Mouse (Mus musculus) kidney, adult 2 months (tissue): ENCODE results near the gene Dop1b. TPM values are rescaled to one million over a fixed set of nuclear protein-coding genes. Genes with fewer than 3 reads are reported as not detected.

ENCODE experiments used
- DNase-seq: peaks from one replicate; pipeline ENCODE4 v3.0.0; 2021
- H3K27ac ChIP-seq: fragments of 200-500 bp; 2 replicates; pipeline ENCODE4 v1.5.1; 2012; ENCODE audit warnings: low read depth, low read length, control low read depth, inconsistent platforms; ENCODE audit not compliant: insufficient read depth
- H3K27me3 ChIP-seq: fragments of 200-500 bp; replicated peaks from 2 replicates; pipeline ENCODE4 v1.6.1; 2012; ENCODE audit warnings: mild to moderate bottlenecking, moderate library complexity, low read length, inconsistent platforms; ENCODE audit not compliant: control insufficient read depth, insufficient read depth
- H3K36me3 ChIP-seq: fragments of 200-500 bp; 2 replicates; pipeline ENCODE4 v1.6.1; 2012; ENCODE audit warnings: mild to moderate bottlenecking, moderate library complexity, low read length, inconsistent platforms; ENCODE audit not compliant: control insufficient read depth, insufficient read depth
- H3K4me1 ChIP-seq: fragments of 200-500 bp; 2 replicates; pipeline ENCODE4 v1.6.1; 2011; ENCODE audit warnings: low read length; ENCODE audit not compliant: control insufficient read depth, insufficient read depth
- H3K4me3 ChIP-seq: fragments of 200-500 bp; 2 replicates; pipeline ENCODE4 v1.5.1; 2011; ENCODE audit warnings: mild to moderate bottlenecking, low read depth, low read length, control low read depth; ENCODE audit not compliant: insufficient read depth
- CTCF ChIP-seq: fragments of 200-500 bp; conservative IDR thresholded peaks from 2 replicates; pipeline ENCODE4 v1.5.1; 2011; ENCODE audit warnings: low read depth, mild to moderate bottlenecking, control low read depth, low read length, moderate library complexity, mixed read lengths; ENCODE audit not compliant: insufficient read depth, insufficient read length
- POLR2A ChIP-seq: fragments of 200-500 bp; IDR thresholded peaks from one replicate; pipeline ENCODE4 v1.6.1; 2011; ENCODE audit warnings: low read depth, low read length, control low read depth
- WGBS: fragments of 180-500 bp; shearing (Covaris S2); methylation state at CpG from one replicate; pipeline ENCODE4 v1.1.7; 2018; 5-methylcytosine and 5-hydroxymethylcytosine counted together
- polyA plus RNA-seq: library from polyadenylated mRNA; depleted of rRNA; stranded (reverse); fragments of >200 nt; gene quantifications from 2 replicates; pipeline ENCODE4 v1.2.3, GENCODE M21; 2012

The Dop1b gene
- polyA plus RNA-seq, 1 experiment: 23.8 TPM

DNA sequence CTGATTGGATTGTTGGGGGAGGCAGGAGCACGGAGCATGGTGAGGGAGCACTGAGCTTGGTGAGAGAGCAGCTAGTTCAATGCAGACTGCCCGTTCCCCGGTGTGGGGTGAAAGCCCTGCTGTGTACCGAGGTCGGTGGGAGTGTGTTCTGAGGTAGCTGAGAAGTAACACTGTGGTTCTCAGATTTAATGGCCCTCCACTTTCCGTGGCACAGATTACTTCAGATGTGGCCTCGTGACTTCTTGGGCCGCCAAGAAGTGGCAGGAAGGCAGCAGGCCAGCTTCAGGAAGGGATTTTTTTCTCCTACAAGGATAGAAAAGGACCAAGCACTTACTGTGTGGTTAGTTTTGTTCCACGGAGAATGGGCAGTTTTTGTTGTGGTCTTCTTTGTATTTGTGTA, 17.0 kb downstream of the Dop1b start:
- H3K4me1 ChIP-seq: no peaks in the 10 kb centered on the region
- H3K27me3 ChIP-seq: no peaks in the 10 kb centered on the region
- 60% methylated on average over 9 of the region's 9 CpGs for WGBS
- TF ChIP-seq POLR2A (no peak), CTCF (no peak)
- H3K36me3 ChIP-seq: no peaks in the 10 kb centered on the region
- no peak for DNase-seq
- H3K4me3 ChIP-seq: no peak overlapping the region
- H3K27ac ChIP-seq: no peak overlapping the region

- H3K27ac ChIP-seq: no peak overlapping the region
- 80% methylated on average over 23 of the region's 23 CpGs for WGBS
- no peak overlapping the region for H3K4me3 ChIP-seq
- TF ChIP-seq CTCF (no peak), POLR2A (no peak)
- no peaks in the 10 kb centered on the region for H3K27me3 ChIP-seq
- H3K4me1 ChIP-seq: no peaks in the 10 kb centered on the region
- no peaks in the 10 kb centered on the region for H3K36me3 ChIP-seq
- no peak for DNase-seq
These were observed 18.4 kb downstream of the Dop1b start for GRCm38 (mm10) chr16:93729801-93730721.

- no peak for DNase-seq
- Histone ChIP-seq H3K27me3 (no peaks in the 10 kb centered on the region), H3K27ac (no peak overlapping the region), H3K36me3 (no peaks in the 10 kb centered on the region), H3K4me3 (no peak overlapping the region), H3K4me1 (no peaks in the 10 kb centered on the region)
- 92% methylated on average over 8 of the region's 8 CpGs for WGBS
- TF ChIP-seq POLR2A (no peak), CTCF (no peak)
These were observed 19.6 kb downstream of the Dop1b start for GRCm38 (mm10) chr16:93731310-93731709.

GRCm38 (mm10) chr16:93732875-93733569, 21.3 kb downstream of the Dop1b start:
- no peak for DNase-seq
- Histone ChIP-seq H3K27me3 (no peaks in the 10 kb centered on the region), H3K4me3 (no peak overlapping the region), H3K4me1 (no peaks in the 10 kb centered on the region), H3K36me3 (no peaks in the 10 kb centered on the region), H3K27ac (no peak overlapping the region)
- TF ChIP-seq POLR2A: no peak
- no peak for TF ChIP-seq CTCF
- 83% methylated on average over 18 of the region's 18 CpGs for WGBS

- TF ChIP-seq CTCF: no peak
- no peak for TF ChIP-seq POLR2A
- WGBS: 84% methylated on average over 11 of the region's 11 CpGs
- Histone ChIP-seq H3K36me3 (no peaks in the 10 kb centered on the region), H3K4me1 (no peaks in the 10 kb centered on the region), H3K27ac (no peak overlapping the region), H3K27me3 (no peaks in the 10 kb centered on the region), H3K4me3 (no peak overlapping the region)
- DNase-seq: peak; percentile 2
These were observed 27.5 kb downstream of the Dop1b start for GRCm38 (mm10) chr16:93739251-93739650.

GRCm38 (mm10) chr16:93742903-93743302, 31.2 kb downstream of the Dop1b start:
- no peak for TF ChIP-seq POLR2A
- TF ChIP-seq CTCF: no peak
- Histone ChIP-seq H3K27ac (no peak overlapping the region), H3K4me1 (no peaks in the 10 kb centered on the region), H3K27me3 (no peaks in the 10 kb centered on the region), H3K36me3 (no peaks in the 10 kb centered on the region), H3K4me3 (no peak overlapping the region)
- DNase-seq: no peak
- WGBS: 74% methylated on average over 1 of the region's 1 CpGs

- Histone ChIP-seq H3K4me3 (no peak overlapping the region), H3K4me1 (no peaks in the 10 kb centered on the region), H3K27me3 (no peaks in the 10 kb centered on the region), H3K27ac (no peak overlapping the region), H3K36me3 (no peaks in the 10 kb centered on the region)
- no peak for DNase-seq
- WGBS: 42% methylated on average over 5 of the region's 5 CpGs
- no peak; the same call in 1 of the 2 replicates for TF ChIP-seq CTCF
- no peak for TF ChIP-seq POLR2A
These were observed 32.4 kb downstream of the Dop1b start for GRCm38 (mm10) chr16:93744049-93744490.
